Mouse (Mus musculus) intestine, embryonic 16.5 days (tissue): ENCODE measurements around the gene Cacng7. TPM values are rescaled to one million over a fixed set of nuclear protein-coding genes. Genes with fewer than 3 reads are reported as not detected.

Experiments used
- ATAC-seq: fragments of 200-750 bp; cut with Nextera tagmentation; 2 replicates; pipeline ENCODE4 v1.8.0; 2017; ENCODE audit warnings: moderate TSS enrichment, moderate library complexity
- H3K27ac ChIP-seq: fragments of 300-500 bp; sonication (generic); 2 replicates; pipeline ENCODE4 v1.5.1; 2014; ENCODE audit warnings: mild to moderate bottlenecking, low read length
- H3K27me3 ChIP-seq: fragments of 300-500 bp; sonication (generic); replicated peaks from 2 replicates; pipeline ENCODE4 v1.6.1; 2014; ENCODE audit warnings: low read length, control low read depth, mixed read lengths; ENCODE audit not compliant: control insufficient read depth, insufficient read depth
- H3K36me3 ChIP-seq: fragments of 300-500 bp; sonication (generic); 2 replicates; pipeline ENCODE4 v1.6.1; 2014; ENCODE audit warnings: low read length, control low read depth; ENCODE audit not compliant: control insufficient read depth, insufficient read depth
- H3K4me1 ChIP-seq: fragments of 300-500 bp; sonication (generic); 2 replicates; pipeline ENCODE4 v1.6.1; 2014; ENCODE audit warnings: low read length, control low read depth, mixed read lengths; ENCODE audit not compliant: control insufficient read depth, insufficient read depth
- H3K4me2 ChIP-seq: fragments of 300-500 bp; sonication (generic); 2 replicates; pipeline ENCODE4 v1.6.1; 2014; ENCODE audit warnings: low read depth, low read length, control low read depth
- H3K4me3 ChIP-seq: fragments of 300-500 bp; sonication (generic); 2 replicates; pipeline ENCODE4 v1.5.1; 2014; ENCODE audit warnings: mild to moderate bottlenecking, low read length
- H3K9ac ChIP-seq: fragments of 300-500 bp; sonication (generic); 2 replicates; pipeline ENCODE4 v1.6.1; 2014; ENCODE audit warnings: low read depth, low read length
- H3K9me3 ChIP-seq: fragments of 300-500 bp; sonication (generic); 2 replicates; pipeline ENCODE4 v1.6.1; 2016; ENCODE audit warnings: low read length, control low read depth; ENCODE audit not compliant: control insufficient read depth
- WGBS: fragments of 180-500 bp; shearing (Covaris S2); extraction: QIAGEN DNeasy Blood & Tissue Kit; methylation state at CpG from one replicate; pipeline ENCODE4 v1.1.7; 2014; 5-methylcytosine and 5-hydroxymethylcytosine counted together
- polyA plus RNA-seq: library from polyadenylated mRNA; unstranded; fragments of >200 nt; fragmentation: Nextera tagmentation; extraction: Ambion mirVana; gene quantifications from 2 replicates; pipeline ENCODE4 v1.2.1, GENCODE M21; 2015

Gene Cacng7
- polyA plus RNA-seq, 1 experiment from 2014 or later: 1.1 TPM

GRCm38 (mm10) chr7:3372376-3372775, 39.6 kb downstream of the Cacng7 start:
- H3K4me1 ChIP-seq: 0 out of 2 replicates have a peak, but pooled peaks cover 3% of the 10 kb centered on the region
- no peak overlapping the region for H3K27ac ChIP-seq
- H3K4me2 ChIP-seq: no peak overlapping the region
- H3K27me3 ChIP-seq: no peaks in the 10 kb centered on the region; the same call in 1 of the 2 replicates
- 68% methylated on average over 2 of the region's 2 CpGs for WGBS
- no peak for ATAC-seq
- H3K9me3 ChIP-seq: no peaks in the 10 kb centered on the region
- no peak overlapping the region for H3K9ac ChIP-seq
- no peaks in the 10 kb centered on the region for H3K36me3 ChIP-seq
- H3K4me3 ChIP-seq: no peak overlapping the region

GRCm38 (mm10) chr7:3373754-3374153, 41.0 kb downstream of the Cacng7 start:
- ATAC-seq: no peak
- Histone ChIP-seq H3K9me3 (no peaks in the 10 kb centered on the region), H3K36me3 (no peaks in the 10 kb centered on the region), H3K4me2 (no peak overlapping the region), H3K4me3 (no peak overlapping the region), H3K27ac (no peak overlapping the region), H3K27me3 (no peaks in the 10 kb centered on the region), H3K9ac (no peak overlapping the region), H3K4me1 (no peaks in the 10 kb centered on the region)
- whole genome bisulfite sequencing: 77% methylated on average over 8 of the region's 8 CpGs

DNA sequence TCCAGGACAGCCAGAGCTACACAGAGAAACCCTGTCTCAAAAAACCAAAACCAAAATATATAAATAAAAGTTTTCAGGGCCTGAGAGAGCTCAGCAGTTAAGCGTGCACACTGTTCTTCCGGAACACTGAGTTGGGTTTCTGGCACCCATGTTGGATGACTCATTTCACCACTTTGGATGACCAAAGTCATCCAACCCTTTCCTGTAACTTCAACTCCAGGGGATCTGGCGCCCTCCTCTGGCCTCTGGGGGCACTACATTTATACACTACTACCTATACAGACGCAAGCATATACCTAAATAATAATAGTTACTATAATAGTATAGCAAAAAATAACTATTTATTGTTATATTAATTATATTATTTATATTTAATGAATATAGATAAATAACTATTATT, 44.1 kb downstream of the Cacng7 start:
- H3K27ac ChIP-seq: no peak overlapping the region
- H3K4me1 ChIP-seq: no peaks in the 10 kb centered on the region
- ATAC-seq: no peak
- WGBS: 53% methylated on average over 4 of the region's 4 CpGs
- no peak overlapping the region for H3K4me3 ChIP-seq
- H3K4me2 ChIP-seq: no peak overlapping the region
- H3K36me3 ChIP-seq: no peaks in the 10 kb centered on the region
- no peaks in the 10 kb centered on the region for H3K27me3 ChIP-seq
- H3K9me3 ChIP-seq: no peaks in the 10 kb centered on the region
- H3K9ac ChIP-seq: no peak overlapping the region

DNA sequence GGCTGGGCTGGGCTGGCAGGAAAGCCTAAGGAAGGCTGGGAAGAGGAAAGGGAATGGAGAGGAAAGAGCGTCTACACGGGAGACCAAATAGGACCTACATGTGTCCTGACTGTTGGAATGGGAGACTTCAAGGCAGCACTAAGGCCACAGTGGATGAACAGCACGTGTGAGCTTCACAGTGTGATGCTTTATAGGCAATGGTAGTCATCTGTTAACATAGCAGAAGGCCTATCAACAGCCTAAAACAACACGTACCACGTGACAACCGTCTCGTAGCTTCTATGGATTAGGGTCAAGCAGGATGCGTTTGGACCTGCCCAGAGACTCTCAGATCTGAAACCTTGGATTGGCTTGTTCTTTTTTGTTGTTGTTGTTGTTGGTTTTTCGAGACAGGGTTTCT, 49.4 kb downstream of the Cacng7 start:
- WGBS: 81% methylated on average over 9 of the region's 9 CpGs
- Histone ChIP-seq H3K27ac (no peak overlapping the region), H3K27me3 (no peaks in the 10 kb centered on the region), H3K4me3 (no peak overlapping the region), H3K4me2 (no peak overlapping the region), H3K36me3 (no peaks in the 10 kb centered on the region), H3K9me3 (no peaks in the 10 kb centered on the region), H3K9ac (no peak overlapping the region), H3K4me1 (no peaks in the 10 kb centered on the region)
- no peak for ATAC-seq

GRCm38 (mm10) chr7:3384807-3385319, 52.1 kb downstream of the Cacng7 start:
- Histone ChIP-seq H3K4me2 (no peak overlapping the region), H3K9ac (no peak overlapping the region), H3K4me1 (no peaks in the 10 kb centered on the region), H3K36me3 (no peaks in the 10 kb centered on the region), H3K4me3 (no peak overlapping the region), H3K27me3 (no peaks in the 10 kb centered on the region), H3K9me3 (no peaks in the 10 kb centered on the region), H3K27ac (no peak overlapping the region)
- 86% methylated on average over 5 of the region's 5 CpGs for WGBS
- ATAC-seq: no peak

DNA sequence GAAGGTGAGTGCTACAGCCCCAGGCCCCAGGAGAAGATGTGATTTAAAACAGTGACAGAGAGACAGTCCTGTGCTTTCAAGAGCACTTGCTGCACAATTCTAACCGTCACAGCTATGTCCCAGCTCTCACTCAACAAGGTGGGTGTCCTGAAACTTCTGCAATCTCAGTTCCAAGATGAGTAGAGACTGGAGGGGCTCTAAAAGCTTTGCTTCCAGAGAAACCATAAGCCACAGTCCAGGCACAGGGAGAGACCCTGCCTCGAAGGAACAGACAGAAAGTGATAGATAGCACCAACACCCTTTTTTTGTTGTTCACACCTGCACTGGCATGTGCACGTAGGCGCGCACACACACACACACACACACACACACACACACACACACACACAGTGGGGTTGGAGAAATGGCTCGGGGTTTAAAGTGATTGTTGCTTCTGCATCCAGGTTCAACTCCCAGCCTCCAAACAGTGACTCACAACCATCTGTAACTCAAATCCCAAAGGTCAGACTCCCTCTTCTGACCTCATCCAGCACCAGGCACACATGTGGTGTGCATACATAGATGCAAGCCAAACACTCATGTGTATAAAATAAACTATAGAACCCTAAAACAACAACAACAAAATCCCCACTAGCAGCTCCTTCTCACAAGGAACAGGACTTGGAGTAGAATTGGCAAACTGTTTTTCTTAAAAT, 53.4 kb downstream of the Cacng7 start:
- Histone ChIP-seq H3K27me3 (no peaks in the 10 kb centered on the region), H3K4me1 (no peaks in the 10 kb centered on the region), H3K27ac (no peak overlapping the region), H3K4me3 (no peak overlapping the region), H3K9ac (no peak overlapping the region), H3K36me3 (no peaks in the 10 kb centered on the region), H3K4me2 (no peak overlapping the region), H3K9me3 (no peaks in the 10 kb centered on the region)
- no peak for ATAC-seq
- 77% methylated on average over 6 of the region's 6 CpGs for WGBS

DNA sequence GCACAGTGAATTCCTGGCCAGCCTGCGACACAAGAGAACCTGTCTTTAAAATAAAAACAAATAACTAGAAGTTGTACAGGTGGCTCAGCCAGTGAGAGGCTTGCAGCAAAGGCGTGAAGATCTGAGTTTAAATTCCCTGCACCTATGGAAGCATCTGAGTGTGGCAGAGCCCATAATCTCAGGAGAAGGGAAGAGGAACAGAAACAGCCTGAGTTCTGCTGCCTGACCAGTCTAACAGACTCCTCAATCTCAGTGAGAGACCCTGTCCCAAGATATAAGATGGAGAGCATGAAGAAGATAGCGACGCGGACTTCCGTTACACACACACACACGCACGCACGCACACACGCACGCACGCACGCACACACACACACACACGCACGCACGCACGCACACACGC, 55.0 kb downstream of the Cacng7 start:
- Histone ChIP-seq H3K4me3 (no peak overlapping the region), H3K9me3 (no peaks in the 10 kb centered on the region), H3K27ac (no peak overlapping the region), H3K4me2 (no peak overlapping the region), H3K27me3 (no peaks in the 10 kb centered on the region), H3K4me1 (no peaks in the 10 kb centered on the region), H3K36me3 (no peaks in the 10 kb centered on the region), H3K9ac (no peak overlapping the region)
- ATAC-seq: no peak
- WGBS: 84% methylated on average over 18 of the region's 18 CpGs

- Histone ChIP-seq H3K36me3 (no peaks in the 10 kb centered on the region), H3K27me3 (no peaks in the 10 kb centered on the region), H3K4me1 (no peaks in the 10 kb centered on the region), H3K9me3 (no peaks in the 10 kb centered on the region), H3K9ac (no peak overlapping the region), H3K4me3 (no peak overlapping the region), H3K4me2 (no peak overlapping the region), H3K27ac (no peak overlapping the region)
- WGBS: 61% methylated on average over 6 of the region's 6 CpGs
- no peak for ATAC-seq
These were observed 56.1 kb downstream of the Cacng7 start for GRCm38 (mm10) chr7:3388885-3389284.

DNA sequence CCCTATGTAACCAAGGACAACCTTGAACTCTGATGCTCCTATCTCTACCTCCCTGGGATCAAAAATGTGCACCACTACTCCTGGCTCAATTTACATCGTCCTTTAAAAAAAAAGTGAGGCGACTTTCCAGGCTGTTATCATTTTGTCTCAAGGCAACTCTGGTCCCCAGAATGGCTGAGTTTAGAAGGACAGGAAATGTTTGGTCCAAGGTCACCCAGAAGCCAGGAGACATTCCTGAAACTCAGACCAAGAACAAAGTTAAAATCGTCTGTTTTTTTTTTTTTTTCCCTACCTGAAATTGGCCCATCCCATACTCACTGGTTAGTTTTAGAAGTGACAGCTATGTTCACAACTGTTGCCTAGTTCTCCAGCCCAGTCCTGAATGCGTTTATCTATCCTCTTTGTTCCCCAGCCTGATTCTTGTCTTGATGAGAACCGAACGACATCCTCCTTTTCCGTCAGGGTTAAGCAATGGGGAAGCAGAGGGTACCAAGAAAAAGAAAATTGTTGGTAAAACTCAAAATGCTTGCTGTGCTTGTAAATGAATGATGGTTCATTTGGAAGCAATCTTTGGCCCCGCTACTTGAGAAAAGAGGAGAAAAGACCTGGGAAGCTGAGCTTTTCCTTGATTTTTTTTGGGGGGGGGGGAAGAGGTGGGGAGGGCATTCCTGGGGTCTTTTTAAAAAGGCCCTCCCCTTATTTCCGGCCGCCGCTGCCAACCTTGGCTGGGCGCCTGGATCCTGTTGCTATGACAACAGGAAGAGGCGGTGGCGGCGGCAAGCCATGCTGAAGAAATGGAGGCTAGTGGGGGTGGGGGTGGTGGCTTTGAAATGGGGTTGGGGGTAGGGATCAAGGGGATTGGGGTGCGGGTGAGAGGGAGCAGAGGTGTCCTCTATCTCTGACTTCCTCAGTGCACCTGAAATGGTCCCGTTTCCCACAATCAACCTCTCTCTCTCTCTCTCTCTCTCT, 57.0 kb downstream of the Cacng7 start:
- H3K27ac ChIP-seq: no peak overlapping the region
- H3K4me3 ChIP-seq: peak overlapping the region; percentile 7
- no peak for ATAC-seq
- no peaks in the 10 kb centered on the region for H3K4me1 ChIP-seq
- H3K27me3 ChIP-seq: no peaks in the 10 kb centered on the region
- 2% methylated on average over 17 of the region's 17 CpGs for WGBS
- no peaks in the 10 kb centered on the region for H3K9me3 ChIP-seq
- H3K4me2 ChIP-seq: peak overlapping the region; percentile 50
- H3K9ac ChIP-seq: no peak overlapping the region
- H3K36me3 ChIP-seq: no peaks in the 10 kb centered on the region
